18 mouse cellular contexts compared by ENCODE assay signal in the genomic region with DNA sequence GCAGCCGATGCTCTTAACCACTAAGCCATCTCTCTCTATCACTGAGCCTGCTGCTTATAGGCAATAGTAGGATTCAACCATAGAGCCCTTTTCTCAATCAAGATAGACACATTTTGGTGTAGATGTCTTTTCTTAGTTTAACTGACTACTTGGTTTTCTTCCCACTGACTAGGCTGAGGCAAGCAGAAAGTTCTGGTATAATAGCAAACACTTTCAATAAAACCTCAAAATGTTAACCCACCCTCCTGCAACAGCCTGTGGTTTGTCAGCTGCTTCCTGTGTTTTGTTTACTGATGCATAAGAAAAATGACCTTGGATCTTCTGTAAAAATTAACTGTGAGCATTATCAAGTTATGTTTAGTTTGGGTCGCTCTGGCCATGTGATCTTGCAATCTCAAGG.
"Had no signal": no experiment of that assay in that cellular context is flagged by ENCODE, and none has a peak within 500 bp of the region (broad histone marks: within the 10 kb centered on the region; RNA-seq: fewer than 3 reads in every experiment).

No protein-coding gene starts in this region.

- DNase-seq: kidney, adult 2 months; kidney, postnatal 25 days; layer of hippocampus, adult 9-11 months; liver; lung, adult 18-20 months; right cerebral cortex, postnatal 4 days had no signal

- H3K4me1 ChIP-seq: limb, embryonic 10.5 days; limb, embryonic 13.5 days; liver, embryonic 12.5 days; liver, embryonic 15.5 days; lung, embryonic 15.5 days; midbrain, embryonic 12.5 days had no signal

- H3K27me3 ChIP-seq: limb, embryonic 13.5 days; liver, embryonic 12.5 days; liver, embryonic 15.5 days; lung, embryonic 15.5 days; midbrain, embryonic 12.5 days had no signal

- H3K4me3 ChIP-seq: layer of hippocampus, adult 2 months; limb, embryonic 10.5 days; limb, embryonic 13.5 days; liver, embryonic 12.5 days; liver, embryonic 15.5 days; lung, embryonic 15.5 days; midbrain, embryonic 12.5 days; myocyte had no signal

- H3K36me3 ChIP-seq: limb, embryonic 10.5 days; liver, embryonic 15.5 days; lung, embryonic 15.5 days; midbrain, embryonic 12.5 days had no signal

- ATAC-seq: intestine, postnatal 0 days; liver, embryonic 12.5 days; midbrain, embryonic 16.5 days had no signal

- H3K9ac ChIP-seq: limb, embryonic 13.5 days; liver, embryonic 12.5 days; liver, embryonic 15.5 days; lung, embryonic 15.5 days; midbrain, embryonic 12.5 days had no signal

- H3K27ac ChIP-seq: kidney, postnatal 0 days; layer of hippocampus, adult 2 months; limb, embryonic 10.5 days; limb, embryonic 13.5 days; liver, embryonic 12.5 days; liver, embryonic 15.5 days; lung, embryonic 15.5 days; macrophage; midbrain, embryonic 12.5 days had no signal

- H3K9me3 ChIP-seq: limb, embryonic 10.5 days; liver, embryonic 15.5 days; lung, embryonic 15.5 days had no signal

- H3K4me2 ChIP-seq: limb, embryonic 13.5 days; liver, embryonic 12.5 days; liver, embryonic 15.5 days; lung, embryonic 15.5 days; midbrain, embryonic 12.5 days had no signal
